Mouse (Mus musculus) liver, postnatal 0 days (tissue): ENCODE data around the gene Tm4sf20.

Source experiments
- CTCF ChIP-seq: sonication (generic); IDR thresholded peaks from 2 replicates; pipeline ENCODE4 v1.5.1; 2016; ENCODE audit warnings: antibody characterized with exemption, low read depth
- EP300 ChIP-seq: IDR thresholded peaks from 2 replicates; pipeline ENCODE4 v1.6.1; 2016; ENCODE audit warnings: antibody characterized with exemption, low read depth, mild to moderate bottlenecking

GRCm38 (mm10) chr1:82806391-82806790 is 38.1 kb upstream of the Tm4sf20 start:
- TF ChIP-seq CTCF (no peak), EP300 (no peak)
